Mouse (Mus musculus) ES-CJ7 (cell line): ENCODE data around the gene Celf2.

ENCODE experiments used
- DNase-seq: peaks from one replicate; pipeline ENCODE4 v3.0.0; 2011; ENCODE audit warnings: low read depth, low spot score

The Celf2 gene

GRCm38 (mm10) chr2:7392500-7392899 lies 116.9 kb downstream of the Celf2 start:
- no peak for DNase-seq

- no peak for DNase-seq
These were observed 120.1 kb downstream of the Celf2 start for GRCm38 (mm10) chr2:7389264-7389663.

- DNase-seq, result no peak
These were observed 130.6 kb downstream of the Celf2 start for GRCm38 (mm10) chr2:7378736-7379135.

GRCm38 (mm10) chr2:7377878-7378277 lies 131.5 kb downstream of the Celf2 start:
- DNase-seq, result no peak

GRCm38 (mm10) chr2:7367738-7368137 lies 141.6 kb downstream of the Celf2 start:
- no peak for DNase-seq

- no peak for DNase-seq
These were observed 149.8 kb downstream of the Celf2 start for GRCm38 (mm10) chr2:7359557-7359956.

GRCm38 (mm10) chr2:7358816-7359215 lies 150.5 kb downstream of the Celf2 start:
- no peak for DNase-seq

GRCm38 (mm10) chr2:7351234-7351633 lies 158.1 kb downstream of the Celf2 start:
- no peak for DNase-seq

- no peak for DNase-seq
These were observed 162.5 kb downstream of the Celf2 start for GRCm38 (mm10) chr2:7346703-7347461.

- no peak for DNase-seq
These were observed 164.4 kb downstream of the Celf2 start for GRCm38 (mm10) chr2:7344951-7345350.

- DNase-seq, result no peak
These were observed 166.4 kb downstream of the Celf2 start for GRCm38 (mm10) chr2:7342911-7343478.

GRCm38 (mm10) chr2:7334846-7335245 lies 174.5 kb downstream of the Celf2 start:
- DNase-seq, result no peak

- DNase-seq, result no peak
These were observed 181.1 kb downstream of the Celf2 start for GRCm38 (mm10) chr2:7328018-7328899.

GRCm38 (mm10) chr2:7319760-7320159 lies 189.6 kb downstream of the Celf2 start:
- no peak for DNase-seq

GRCm38 (mm10) chr2:7311776-7312175 lies 197.6 kb downstream of the Celf2 start:
- DNase-seq, result no peak

GRCm38 (mm10) chr2:7310840-7311182 lies 198.6 kb downstream of the Celf2 start:
- no peak for DNase-seq

- peak; percentile 5 for DNase-seq
These were observed 199.1 kb downstream of the Celf2 start for GRCm38 (mm10) chr2:7310129-7310839.

GRCm38 (mm10) chr2:7309324-7309723 lies 200.0 kb downstream of the Celf2 start:
- DNase-seq, result no peak

GRCm38 (mm10) chr2:7308731-7309130 lies 200.6 kb downstream of the Celf2 start:
- no peak for DNase-seq

- no peak for DNase-seq
These were observed 221.9 kb downstream of the Celf2 start for GRCm38 (mm10) chr2:7287434-7287833.

- DNase-seq, result no peak
These were observed 236.1 kb downstream of the Celf2 start for GRCm38 (mm10) chr2:7273214-7273613.

- no peak for DNase-seq
These were observed 239.3 kb downstream of the Celf2 start for GRCm38 (mm10) chr2:7270051-7270450.
